Mouse (Mus musculus): Measurements from ENCODE around the gene Nfya.

DNA sequence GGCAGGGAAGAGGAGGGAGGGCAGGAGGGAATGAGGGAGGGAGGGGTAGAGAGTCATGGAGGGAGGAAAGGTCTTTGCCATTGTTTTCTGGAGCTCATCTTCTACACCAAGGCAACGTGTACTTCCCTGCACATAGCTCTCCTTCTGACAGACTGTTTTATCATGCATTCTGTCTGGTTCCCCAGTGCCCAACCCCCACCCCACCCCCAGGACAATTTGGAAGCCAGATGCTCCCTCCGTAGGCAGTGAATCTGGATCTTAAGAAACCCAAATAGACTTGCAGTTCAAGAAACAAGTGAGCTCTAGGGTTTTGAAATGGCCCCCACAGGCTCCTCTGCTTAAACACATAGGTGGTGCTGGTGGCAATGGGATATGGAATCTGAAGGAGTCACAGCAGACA is 51.8 kb downstream of the Nfya start:
- no peak for TF ChIP-seq POLR2A (IDR thresholded peaks at IDR 0.05; ENCODE audit: insufficient read depth, low read depth, low read length)
- no peak for TF ChIP-seq CTCF (IDR thresholded peaks at IDR 0.05)
